Mouse (Mus musculus): ENCODE results near the gene Asap3. TPM values are rescaled to one million over a fixed set of nuclear protein-coding genes. Genes with fewer than 3 reads are reported as not detected.

Gene Asap3
- polyA plus RNA-seq, 1 experiment from 2014 or later: 1.6 TPM

GRCm38 (mm10) chr4:136256696-136257095, 50.5 kb downstream of the Asap3 start:
- DNase-seq (ENCODE audit: low spot score): no peak
- Histone ChIP-seq H3K9ac (ENCODE audit: low read length) (no peak overlapping the region), H3K36me3 (ENCODE audit: control insufficient read depth, insufficient read depth, low read length) (no peaks in the 10 kb centered on the region), H3K27me3 (ENCODE audit: control insufficient read depth, insufficient read depth, low read length) (no peaks in the 10 kb centered on the region), H3K4me3 (ENCODE audit: low read depth, low read length) (no peak overlapping the region), H3K9me3 (ENCODE audit: control insufficient read depth, low read length) (no peaks in the 10 kb centered on the region), H3K4me2 (replicated peaks; ENCODE audit: low read depth) (no peak overlapping the region), H3K27ac (replicated peaks) (no peak overlapping the region), H3K4me1 (replicated peaks; ENCODE audit: control insufficient read depth, insufficient read depth) (0 out of 2 replicates have a peak, but pooled peaks cover 4% of the 10 kb centered on the region)
- TF ChIP-seq CTCF (IDR thresholded peaks at IDR 0.05; ENCODE audit: low read depth) (no peak), EP300 (optimal IDR thresholded peaks at IDR 0.05) (no peak)
- WGBS: 60% methylated on average over 10 of the region's 10 CpGs
- ATAC-seq (ENCODE audit: low FRiP score, low TSS enrichment): no peak

- H3K4me3 ChIP-seq (ENCODE audit: low read depth, low read length): no peak overlapping the region
- no peak for TF ChIP-seq CTCF (IDR thresholded peaks at IDR 0.05; ENCODE audit: low read depth)
- TF ChIP-seq EP300 (optimal IDR thresholded peaks at IDR 0.05): no peak
Observed at GRCm38 (mm10) chr4:136259916-136260315, 53.8 kb downstream of the Asap3 start.

GRCm38 (mm10) chr4:136260491-136261180, 54.5 kb downstream of the Asap3 start:
- H3K9me3 ChIP-seq (ENCODE audit: control insufficient read depth, low read length): no peaks in the 10 kb centered on the region
- no peaks in the 10 kb centered on the region for H3K36me3 ChIP-seq (ENCODE audit: control insufficient read depth, insufficient read depth, low read length)
- 26% methylated on average over 10 of the region's 10 CpGs for WGBS
- ATAC-seq (ENCODE audit: low FRiP score, low TSS enrichment) (peak; percentile 55; the same call in 1 of the 2 replicates), DNase-seq (ENCODE audit: low spot score) (peak; percentile 86)
- peak overlapping the region; percentile 59; the same call in 1 of the 2 replicates for H3K27ac ChIP-seq (replicated peaks)
- no peaks in the 10 kb centered on the region for H3K27me3 ChIP-seq (ENCODE audit: control insufficient read depth, insufficient read depth, low read length)
- no peak overlapping the region for H3K9ac ChIP-seq (ENCODE audit: low read length)
- H3K4me1 ChIP-seq (replicated peaks; ENCODE audit: control insufficient read depth, insufficient read depth): 0 out of 2 replicates have a peak, but pooled peaks cover 4% of the 10 kb centered on the region
- no peak overlapping the region for H3K4me3 ChIP-seq (ENCODE audit: low read depth, low read length)
- no peak overlapping the region for H3K4me2 ChIP-seq (replicated peaks; ENCODE audit: low read depth)
- TF ChIP-seq EP300 (optimal IDR thresholded peaks at IDR 0.05) (no peak), CTCF (IDR thresholded peaks at IDR 0.05; ENCODE audit: low read depth) (peak; percentile 95)

More at GRCm38 (mm10) chr4:136259916-136260315, 53.8 kb downstream of the Asap3 start:
- no peaks in the 10 kb centered on the region for H3K27me3 ChIP-seq (ENCODE audit: control insufficient read depth, insufficient read depth, low read length)
- ATAC-seq (ENCODE audit: low FRiP score, low TSS enrichment): no peak
- 65% methylated on average over 3 of the region's 3 CpGs for WGBS
- H3K4me1 ChIP-seq (replicated peaks; ENCODE audit: control insufficient read depth, insufficient read depth): 0 out of 2 replicates have a peak, but pooled peaks cover 4% of the 10 kb centered on the region
- H3K9me3 ChIP-seq (ENCODE audit: control insufficient read depth, low read length): no peaks in the 10 kb centered on the region
- no peak for DNase-seq (ENCODE audit: low spot score)
- H3K9ac ChIP-seq (ENCODE audit: low read length): no peak overlapping the region
- H3K36me3 ChIP-seq (ENCODE audit: control insufficient read depth, insufficient read depth, low read length): no peaks in the 10 kb centered on the region
- H3K4me2 ChIP-seq (replicated peaks; ENCODE audit: low read depth): no peak overlapping the region
- H3K27ac ChIP-seq (replicated peaks): no peak overlapping the region

- TF ChIP-seq EP300 (optimal IDR thresholded peaks at IDR 0.05) (no peak), CTCF (IDR thresholded peaks at IDR 0.05; ENCODE audit: low read depth) (no peak)
- DNase-seq (ENCODE audit: low spot score) (no peak), ATAC-seq (ENCODE audit: low FRiP score, low TSS enrichment) (peak; percentile 19; the same call in 1 of the 2 replicates)
- no peaks in the 10 kb centered on the region for H3K9me3 ChIP-seq (ENCODE audit: control insufficient read depth, low read length)
- H3K4me3 ChIP-seq (ENCODE audit: low read depth, low read length): no peak overlapping the region
- no peak overlapping the region for H3K4me2 ChIP-seq (replicated peaks; ENCODE audit: low read depth)
- H3K27ac ChIP-seq (replicated peaks): no peak overlapping the region; the same call in 1 of the 2 replicates
- no peak overlapping the region for H3K9ac ChIP-seq (ENCODE audit: low read length)
- 54% methylated on average over 10 of the region's 10 CpGs for WGBS
- no peaks in the 10 kb centered on the region for H3K27me3 ChIP-seq (ENCODE audit: control insufficient read depth, insufficient read depth, low read length)
- H3K4me1 ChIP-seq (replicated peaks; ENCODE audit: control insufficient read depth, insufficient read depth): 0 out of 2 replicates have a peak, but pooled peaks cover 4% of the 10 kb centered on the region
- H3K36me3 ChIP-seq (ENCODE audit: control insufficient read depth, insufficient read depth, low read length): no peaks in the 10 kb centered on the region
Observed at GRCm38 (mm10) chr4:136261912-136262311, 55.7 kb downstream of the Asap3 start.

- no peak overlapping the region for H3K4me3 ChIP-seq (ENCODE audit: low read depth, low read length)
- no peaks in the 10 kb centered on the region for H3K36me3 ChIP-seq (ENCODE audit: control insufficient read depth, insufficient read depth, low read length)
- no peak overlapping the region for H3K27ac ChIP-seq (replicated peaks)
- no peak overlapping the region for H3K4me2 ChIP-seq (replicated peaks; ENCODE audit: low read depth)
- no peak overlapping the region for H3K9ac ChIP-seq (ENCODE audit: low read length)
- ATAC-seq (ENCODE audit: low FRiP score, low TSS enrichment) (no peak), DNase-seq (ENCODE audit: low spot score) (no peak)
- 0 out of 2 replicates have a peak, but pooled peaks cover 4% of the 10 kb centered on the region for H3K4me1 ChIP-seq (replicated peaks; ENCODE audit: control insufficient read depth, insufficient read depth)
- no peak for TF ChIP-seq EP300 (optimal IDR thresholded peaks at IDR 0.05)
- TF ChIP-seq CTCF (IDR thresholded peaks at IDR 0.05; ENCODE audit: low read depth): no peak
- no peaks in the 10 kb centered on the region for H3K27me3 ChIP-seq (ENCODE audit: control insufficient read depth, insufficient read depth, low read length)
- WGBS: 92% methylated on average over 4 of the region's 4 CpGs
- H3K9me3 ChIP-seq (ENCODE audit: control insufficient read depth, low read length): no peaks in the 10 kb centered on the region
Observed at GRCm38 (mm10) chr4:136263555-136263954, 57.4 kb downstream of the Asap3 start.

GRCm38 (mm10) chr4:136266716-136267343, 60.7 kb downstream of the Asap3 start:
- Histone ChIP-seq H3K9ac (ENCODE audit: low read length) (no peak overlapping the region), H3K27me3 (ENCODE audit: control insufficient read depth, insufficient read depth, low read length) (no peaks in the 10 kb centered on the region), H3K4me3 (ENCODE audit: low read depth, low read length) (no peak overlapping the region), H3K9me3 (ENCODE audit: control insufficient read depth, low read length) (no peaks in the 10 kb centered on the region), H3K36me3 (ENCODE audit: control insufficient read depth, insufficient read depth, low read length) (no peaks in the 10 kb centered on the region), H3K4me2 (replicated peaks; ENCODE audit: low read depth) (no peak overlapping the region), H3K27ac (replicated peaks) (no peak overlapping the region), H3K4me1 (replicated peaks; ENCODE audit: control insufficient read depth, insufficient read depth) (no peaks in the 10 kb centered on the region)
- ATAC-seq (ENCODE audit: low FRiP score, low TSS enrichment): no peak
- WGBS: 81% methylated on average over 9 of the region's 9 CpGs
- no peak for DNase-seq (ENCODE audit: low spot score)
- TF ChIP-seq EP300 (optimal IDR thresholded peaks at IDR 0.05): no peak
- TF ChIP-seq CTCF (IDR thresholded peaks at IDR 0.05; ENCODE audit: low read depth): no peak
